Mouse (Mus musculus) testis, adult 2 months (tissue): ENCODE data around the gene Apold1. TPM values are rescaled to one million over a fixed set of nuclear protein-coding genes. Genes with fewer than 3 reads are reported as not detected.

Experiments
- H3K27ac ChIP-seq: fragments of 200-500 bp; 2 replicates; pipeline ENCODE4 v1.5.1; 2012; ENCODE audit warnings: low read depth, low read length; ENCODE audit not compliant: control insufficient read depth, insufficient read depth
- H3K27me3 ChIP-seq: fragments of 200-500 bp; 2 replicates; pipeline ENCODE4 v1.6.1; 2012; ENCODE audit warnings: mild to moderate bottlenecking, low read length, moderate library complexity; ENCODE audit not compliant: control insufficient read depth, insufficient read depth
- H3K36me3 ChIP-seq: fragments of 200-500 bp; 2 replicates; pipeline ENCODE4 v1.6.1; 2012; ENCODE audit warnings: mild to moderate bottlenecking, low read length; ENCODE audit not compliant: control insufficient read depth, insufficient read depth
- H3K4me1 ChIP-seq: fragments of 200-500 bp; 2 replicates; pipeline ENCODE4 v1.6.1; 2012; ENCODE audit warnings: low read length; ENCODE audit not compliant: control insufficient read depth, insufficient read depth
- H3K4me3 ChIP-seq: fragments of 200-500 bp; 2 replicates; pipeline ENCODE4 v1.5.1; 2012; ENCODE audit warnings: low read depth, mild to moderate bottlenecking, low read length, moderate library complexity, mixed read lengths; ENCODE audit not compliant: control insufficient read depth
- CTCF ChIP-seq: fragments of 200-500 bp; IDR thresholded peaks from 2 replicates; pipeline ENCODE4 v1.5.1; 2012; ENCODE audit warnings: low read depth, mild to moderate bottlenecking, inconsistent platforms, low read length, moderate library complexity; ENCODE audit not compliant: control insufficient read depth, insufficient read depth, insufficient replicate concordance
- POLR2A ChIP-seq: fragments of 200-500 bp; IDR thresholded peaks from 2 replicates; pipeline ENCODE4 v1.6.1; 2012; ENCODE audit warnings: low read depth, mild to moderate bottlenecking, inconsistent platforms, low read length, moderate library complexity; ENCODE audit not compliant: control insufficient read depth
- polyA plus RNA-seq: library from polyadenylated mRNA; depleted of rRNA; stranded (reverse); fragments of >200 nt; gene quantifications from 2 replicates; pipeline ENCODE4 v1.2.3, GENCODE M21; 2012

The Apold1 gene
- polyA plus RNA-seq, 1 experiment = 0.48 TPM

DNA sequence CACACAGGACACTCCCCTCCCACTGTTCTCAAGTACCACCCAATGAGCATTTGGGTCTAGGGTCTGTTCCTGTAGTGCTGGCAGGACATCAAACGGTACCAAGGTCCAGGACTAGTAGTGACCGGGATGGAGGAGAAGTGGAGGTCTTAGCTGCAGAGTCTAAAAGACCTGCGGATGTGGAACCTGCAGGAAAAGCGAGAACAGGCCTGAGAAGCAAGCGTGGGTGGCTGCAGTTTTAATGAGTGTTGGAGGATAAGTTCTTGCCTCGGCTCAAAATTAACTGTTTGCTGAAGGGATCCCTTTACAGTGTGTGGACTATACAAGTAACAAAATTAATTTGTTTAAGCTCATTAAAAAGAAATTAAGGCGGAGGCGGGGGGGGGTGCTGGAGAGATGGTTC, 13.5 kb downstream of the Apold1 start:
- no peaks in the 10 kb centered on the region for H3K27me3 ChIP-seq
- H3K27ac ChIP-seq = no peak overlapping the region
- TF ChIP-seq CTCF (no peak), POLR2A (no peak)
- H3K36me3 ChIP-seq = no peaks in the 10 kb centered on the region
- no peak overlapping the region for H3K4me3 ChIP-seq
- H3K4me1 ChIP-seq = no peaks in the 10 kb centered on the region

DNA sequence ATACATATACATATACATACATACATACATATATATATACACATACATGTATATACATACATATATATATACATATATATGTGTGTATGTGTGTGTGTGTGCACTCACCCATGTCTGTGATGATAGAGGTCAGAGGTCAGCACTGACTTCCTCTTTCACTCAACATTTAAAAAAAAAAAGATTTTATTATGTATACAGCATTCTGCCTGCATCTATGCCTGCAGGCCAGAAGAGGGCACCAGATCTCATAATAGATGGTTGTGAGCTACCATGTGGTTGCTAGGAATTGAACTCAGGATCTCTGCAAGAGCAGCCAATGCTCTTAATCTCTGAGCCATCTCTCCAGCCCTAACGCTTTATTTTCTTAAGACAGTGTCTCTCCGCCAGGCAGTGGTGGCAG, 15.4 kb downstream of the Apold1 start:
- Histone ChIP-seq H3K27ac (no peak overlapping the region), H3K4me1 (no peaks in the 10 kb centered on the region), H3K4me3 (no peak overlapping the region), H3K27me3 (no peaks in the 10 kb centered on the region), H3K36me3 (no peaks in the 10 kb centered on the region)
- TF ChIP-seq POLR2A (no peak), CTCF (no peak)

DNA sequence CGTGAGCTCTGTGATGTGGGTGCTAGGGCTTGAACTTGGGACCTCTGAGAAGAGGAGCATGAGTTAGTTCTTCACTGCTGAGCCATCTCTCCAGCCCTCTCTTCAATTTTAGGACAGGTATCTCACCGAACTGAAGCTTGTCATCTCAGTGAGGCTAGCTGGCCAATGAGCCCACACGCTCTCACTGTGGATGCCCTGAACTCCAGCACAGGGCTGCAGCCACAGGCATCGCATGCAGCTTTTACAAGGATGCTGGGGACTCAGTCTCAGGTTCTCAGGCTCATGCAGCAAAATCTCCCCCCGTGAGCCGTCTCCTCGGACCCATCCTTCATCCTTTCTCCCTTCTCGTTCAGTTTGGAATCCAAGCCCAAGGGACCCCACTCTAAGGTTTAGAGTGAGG, 16.6 kb downstream of the Apold1 start:
- no peaks in the 10 kb centered on the region for H3K4me1 ChIP-seq
- H3K27ac ChIP-seq = no peak overlapping the region
- H3K27me3 ChIP-seq = no peaks in the 10 kb centered on the region
- no peak overlapping the region for H3K4me3 ChIP-seq
- no peaks in the 10 kb centered on the region for H3K36me3 ChIP-seq
- TF ChIP-seq CTCF = no peak
- TF ChIP-seq POLR2A = no peak

DNA sequence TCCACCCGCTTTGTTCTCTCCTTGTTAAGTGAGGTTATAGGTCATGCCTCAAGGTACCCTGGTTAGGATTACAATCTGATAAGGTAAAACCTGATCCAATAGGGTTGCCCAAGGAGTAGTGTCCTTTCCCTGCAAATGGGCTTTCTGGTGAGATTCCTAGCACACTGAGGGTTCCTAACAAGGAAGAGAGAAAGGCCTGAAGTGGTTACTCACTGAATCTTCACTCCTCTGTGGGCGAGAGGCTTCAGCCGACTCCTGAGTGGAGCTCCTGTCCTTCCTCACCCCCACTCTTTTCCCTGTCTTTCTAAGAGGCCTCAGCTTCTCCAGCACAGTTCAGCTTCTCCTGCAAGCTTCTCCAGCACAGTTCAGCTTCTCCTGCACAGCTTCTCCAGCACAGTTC, 17.3 kb downstream of the Apold1 start:
- H3K27me3 ChIP-seq = no peaks in the 10 kb centered on the region
- H3K4me3 ChIP-seq = no peak overlapping the region
- no peaks in the 10 kb centered on the region for H3K4me1 ChIP-seq
- TF ChIP-seq POLR2A = no peak
- no peak for TF ChIP-seq CTCF
- no peaks in the 10 kb centered on the region for H3K36me3 ChIP-seq
- no peak overlapping the region for H3K27ac ChIP-seq

DNA sequence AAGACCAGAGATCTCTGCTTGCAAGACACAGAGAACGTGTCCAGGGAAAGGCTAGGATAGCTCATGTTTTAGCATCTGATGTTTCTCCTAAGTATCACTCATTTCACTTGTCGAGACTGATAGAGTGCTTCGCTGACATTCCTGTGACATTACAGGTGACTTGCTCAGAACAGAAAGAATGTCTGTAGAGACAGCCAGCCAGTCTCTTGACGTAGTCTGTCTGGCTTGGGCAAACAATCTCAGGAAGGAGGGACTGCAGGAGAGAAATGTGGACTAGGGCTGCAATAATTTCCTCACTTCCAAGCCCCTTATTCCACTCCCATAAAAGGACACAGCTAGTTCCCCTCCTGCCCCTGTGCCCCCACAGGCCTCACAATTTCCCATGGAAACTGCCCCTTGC, 18.8 kb downstream of the Apold1 start:
- Histone ChIP-seq H3K27ac (no peak overlapping the region), H3K36me3 (no peaks in the 10 kb centered on the region), H3K4me3 (no peak overlapping the region), H3K4me1 (no peaks in the 10 kb centered on the region), H3K27me3 (no peaks in the 10 kb centered on the region)
- TF ChIP-seq POLR2A (no peak), CTCF (no peak)

DNA sequence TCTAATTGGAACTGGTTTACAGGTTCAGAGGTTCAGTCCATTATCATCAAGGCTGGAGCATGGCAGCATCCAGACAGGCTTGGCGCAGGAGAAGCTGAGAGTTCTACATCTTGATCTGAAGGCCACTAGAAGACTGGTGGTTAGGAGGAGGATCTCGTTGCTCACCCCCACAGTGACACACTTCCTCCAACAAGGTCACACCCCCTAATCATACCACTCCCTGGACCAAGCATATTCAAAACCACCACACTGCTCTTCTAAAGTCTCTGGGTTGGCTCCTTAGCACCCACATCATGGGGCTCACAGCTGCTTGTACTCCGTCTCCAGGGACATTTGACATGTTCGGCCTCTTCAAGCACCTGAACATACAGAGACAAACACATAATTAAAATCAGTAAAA, 20.5 kb downstream of the Apold1 start:
- no peak for TF ChIP-seq CTCF
- no peak for TF ChIP-seq POLR2A
- no peaks in the 10 kb centered on the region for H3K36me3 ChIP-seq
- H3K4me3 ChIP-seq = no peak overlapping the region
- no peak overlapping the region for H3K27ac ChIP-seq
- no peaks in the 10 kb centered on the region for H3K27me3 ChIP-seq
- H3K4me1 ChIP-seq = no peaks in the 10 kb centered on the region

DNA sequence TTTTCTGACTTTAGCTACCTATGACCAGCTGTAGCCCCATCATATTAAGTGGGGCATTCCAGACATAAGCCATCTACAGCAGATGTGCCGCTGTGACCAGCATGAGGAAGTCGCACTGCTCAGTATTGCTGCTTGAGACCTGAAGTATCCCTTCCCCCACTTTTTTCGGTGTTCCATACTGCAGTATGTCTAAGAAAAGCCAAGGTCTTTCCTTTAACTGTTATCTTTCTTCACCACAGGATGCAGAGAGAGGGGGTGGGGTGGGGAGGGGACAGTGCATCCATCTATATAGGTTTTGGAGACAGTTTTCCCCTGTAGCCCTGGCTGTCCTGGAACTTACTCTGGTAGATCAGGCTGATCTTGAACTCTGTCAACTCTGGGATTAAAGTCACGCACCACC, 24.9 kb downstream of the Apold1 start:
- no peak overlapping the region for H3K27ac ChIP-seq
- TF ChIP-seq POLR2A (no peak), CTCF (no peak)
- no peaks in the 10 kb centered on the region for H3K27me3 ChIP-seq
- no peaks in the 10 kb centered on the region for H3K36me3 ChIP-seq
- no peak overlapping the region for H3K4me3 ChIP-seq
- H3K4me1 ChIP-seq = peaks cover 1% of the 10 kb centered on the region; the same call in 1 of the 2 replicates
